Mouse (Mus musculus): ENCODE data around the gene Sag. TPM values are rescaled to one million over a fixed set of nuclear protein-coding genes. Genes with fewer than 3 reads are reported as not detected.

The Sag gene
- polyA plus RNA-seq, 1 experiment from 2014 or later = 2.1 TPM

DNA sequence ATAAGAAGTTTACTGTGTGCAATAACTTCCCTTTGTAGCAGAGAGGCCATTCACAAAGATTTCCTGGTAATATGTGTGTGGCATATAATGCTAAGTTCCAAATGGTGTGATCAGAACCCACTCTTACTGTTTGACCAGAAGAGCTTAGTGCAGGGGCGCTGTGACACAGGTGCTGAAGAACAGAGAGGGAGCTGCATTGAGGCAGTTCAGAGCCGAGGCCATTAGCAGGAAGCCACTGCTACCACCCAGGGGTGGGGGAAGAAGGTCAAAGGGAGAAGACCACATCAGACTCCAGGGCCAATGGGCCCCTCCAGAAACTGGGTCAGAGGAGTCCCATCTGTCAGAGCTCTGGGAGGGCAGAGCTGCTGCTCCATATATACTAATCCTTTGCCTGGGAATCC is 51.4 kb downstream of the Sag start:
- H3K4me2 ChIP-seq (ENCODE audit: low read length) = peak overlapping the region; percentile 93
- H3K27me3 ChIP-seq (ENCODE audit: control insufficient read depth, insufficient read depth, low read length) = no peaks in the 10 kb centered on the region
- DNase-seq (no peak), ATAC-seq (ENCODE audit: low FRiP score, low TSS enrichment) (no peak)
- H3K36me3 ChIP-seq (ENCODE audit: control insufficient read depth, insufficient read depth, low read length) = no peaks in the 10 kb centered on the region
- H3K4me1 ChIP-seq (ENCODE audit: control insufficient read depth, insufficient read depth, low read length) = peaks cover 15% of the 10 kb centered on the region
- 32% methylated on average over 2 of the region's 2 CpGs for WGBS
- H3K27ac ChIP-seq (replicated peaks; ENCODE audit: low read depth, low read length) = no peak overlapping the region
- H3K4me3 ChIP-seq (replicated peaks; ENCODE audit: low read depth, low read length) = peak overlapping the region; percentile 89
- no peak overlapping the region for H3K9ac ChIP-seq (replicated peaks; ENCODE audit: low read length)
- no peaks in the 10 kb centered on the region for H3K9me3 ChIP-seq (ENCODE audit: control insufficient read depth, low read length)

DNA sequence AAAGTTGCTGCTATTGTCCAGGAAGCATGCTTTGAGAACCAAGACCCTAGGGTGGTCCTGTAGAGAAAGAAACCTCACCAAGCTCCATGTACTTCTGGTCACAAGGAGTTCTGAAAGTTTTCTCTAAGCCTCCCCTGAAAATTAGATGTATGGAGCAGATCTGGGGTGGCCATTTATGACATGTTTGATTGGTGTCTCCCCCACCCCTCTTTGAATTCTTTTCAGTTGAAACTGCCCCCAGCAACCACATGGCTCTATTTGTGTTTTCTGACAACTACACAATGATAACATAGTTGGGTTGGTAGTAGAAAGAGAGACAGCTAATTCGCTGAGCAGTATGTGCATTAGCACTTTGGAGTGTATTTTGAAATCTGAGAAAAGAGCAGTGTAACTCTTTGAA is 52.0 kb downstream of the Sag start:
- Histone ChIP-seq H3K4me2 (ENCODE audit: low read length) (0 out of 2 replicates have a peak overlapping the region, but pooled peaks have one; percentile 93), H3K36me3 (ENCODE audit: control insufficient read depth, insufficient read depth, low read length) (no peaks in the 10 kb centered on the region), H3K9me3 (ENCODE audit: control insufficient read depth, low read length) (no peaks in the 10 kb centered on the region), H3K4me3 (replicated peaks; ENCODE audit: low read depth, low read length) (no peak overlapping the region), H3K9ac (replicated peaks; ENCODE audit: low read length) (no peak overlapping the region), H3K27me3 (ENCODE audit: control insufficient read depth, insufficient read depth, low read length) (no peaks in the 10 kb centered on the region), H3K27ac (replicated peaks; ENCODE audit: low read depth, low read length) (no peak overlapping the region), H3K4me1 (ENCODE audit: control insufficient read depth, insufficient read depth, low read length) (peaks cover 15% of the 10 kb centered on the region)
- 87% methylated on average over 1 of the region's 1 CpGs for WGBS
- DNase-seq (no peak), ATAC-seq (ENCODE audit: low FRiP score, low TSS enrichment) (no peak)

GRCm38 (mm10) chr1:87856823-87857222 is 53.3 kb downstream of the Sag start:
- no peaks in the 10 kb centered on the region for H3K36me3 ChIP-seq (ENCODE audit: control insufficient read depth, insufficient read depth, low read length)
- peaks cover 15% of the 10 kb centered on the region for H3K4me1 ChIP-seq (ENCODE audit: control insufficient read depth, insufficient read depth, low read length)
- H3K4me3 ChIP-seq (replicated peaks; ENCODE audit: low read depth, low read length) = no peak overlapping the region
- DNase-seq = no peak
- 87% methylated on average over 3 of the region's 3 CpGs for WGBS
- no peak for ATAC-seq (ENCODE audit: low FRiP score, low TSS enrichment)
- no peak overlapping the region for H3K4me2 ChIP-seq (ENCODE audit: low read length)
- no peak overlapping the region for H3K9ac ChIP-seq (replicated peaks; ENCODE audit: low read length)
- H3K27ac ChIP-seq (replicated peaks; ENCODE audit: low read depth, low read length) = no peak overlapping the region
- H3K9me3 ChIP-seq (ENCODE audit: control insufficient read depth, low read length) = no peaks in the 10 kb centered on the region
- no peaks in the 10 kb centered on the region for H3K27me3 ChIP-seq (ENCODE audit: control insufficient read depth, insufficient read depth, low read length)

- Histone ChIP-seq H3K4me1 (ENCODE audit: control insufficient read depth, insufficient read depth, low read length) (peaks cover 15% of the 10 kb centered on the region), H3K4me2 (ENCODE audit: low read length) (no peak overlapping the region), H3K4me3 (replicated peaks; ENCODE audit: low read depth, low read length) (no peak overlapping the region), H3K9ac (replicated peaks; ENCODE audit: low read length) (no peak overlapping the region), H3K36me3 (ENCODE audit: control insufficient read depth, insufficient read depth, low read length) (no peaks in the 10 kb centered on the region), H3K9me3 (ENCODE audit: control insufficient read depth, low read length) (no peaks in the 10 kb centered on the region), H3K27me3 (ENCODE audit: control insufficient read depth, insufficient read depth, low read length) (no peaks in the 10 kb centered on the region), H3K27ac (replicated peaks; ENCODE audit: low read depth, low read length) (no peak overlapping the region)
- ATAC-seq (ENCODE audit: low FRiP score, low TSS enrichment) (no peak), DNase-seq (no peak)
- WGBS = 97% methylated on average over 1 of the region's 1 CpGs
Observed at GRCm38 (mm10) chr1:87858031-87858430, 54.6 kb downstream of the Sag start.

- Histone ChIP-seq H3K4me3 (replicated peaks; ENCODE audit: low read depth, low read length) (no peak overlapping the region), H3K36me3 (ENCODE audit: control insufficient read depth, insufficient read depth, low read length) (no peaks in the 10 kb centered on the region), H3K27ac (replicated peaks; ENCODE audit: low read depth, low read length) (no peak overlapping the region), H3K4me1 (ENCODE audit: control insufficient read depth, insufficient read depth, low read length) (peaks cover 15% of the 10 kb centered on the region), H3K9me3 (ENCODE audit: control insufficient read depth, low read length) (no peaks in the 10 kb centered on the region), H3K4me2 (ENCODE audit: low read length) (no peak overlapping the region), H3K27me3 (ENCODE audit: control insufficient read depth, insufficient read depth, low read length) (no peaks in the 10 kb centered on the region), H3K9ac (replicated peaks; ENCODE audit: low read length) (no peak overlapping the region)
- no peak for ATAC-seq (ENCODE audit: low FRiP score, low TSS enrichment)
- no peak for DNase-seq
- WGBS = 96% methylated on average over 2 of the region's 2 CpGs
Observed at GRCm38 (mm10) chr1:87858529-87858928, 55.0 kb downstream of the Sag start.

GRCm38 (mm10) chr1:87863602-87864001 is 60.1 kb downstream of the Sag start:
- no peak for ATAC-seq (ENCODE audit: low FRiP score, low TSS enrichment)
- no peak for DNase-seq
- H3K4me1 ChIP-seq (ENCODE audit: control insufficient read depth, insufficient read depth, low read length) = no peaks in the 10 kb centered on the region
- 80% methylated on average over 3 of the region's 3 CpGs for WGBS
- no peak overlapping the region for H3K27ac ChIP-seq (replicated peaks; ENCODE audit: low read depth, low read length)
- H3K36me3 ChIP-seq (ENCODE audit: control insufficient read depth, insufficient read depth, low read length) = no peaks in the 10 kb centered on the region
- H3K4me2 ChIP-seq (ENCODE audit: low read length) = no peak overlapping the region
- H3K9ac ChIP-seq (replicated peaks; ENCODE audit: low read length) = no peak overlapping the region
- H3K9me3 ChIP-seq (ENCODE audit: control insufficient read depth, low read length) = no peaks in the 10 kb centered on the region
- no peaks in the 10 kb centered on the region for H3K27me3 ChIP-seq (ENCODE audit: control insufficient read depth, insufficient read depth, low read length)
- H3K4me3 ChIP-seq (replicated peaks; ENCODE audit: low read depth, low read length) = no peak overlapping the region

- H3K9ac ChIP-seq (replicated peaks; ENCODE audit: low read length) = no peak overlapping the region
- no peak overlapping the region for H3K27ac ChIP-seq (replicated peaks; ENCODE audit: low read depth, low read length)
- no peak for DNase-seq
- ATAC-seq (ENCODE audit: low FRiP score, low TSS enrichment) = no peak
- H3K36me3 ChIP-seq (ENCODE audit: control insufficient read depth, insufficient read depth, low read length) = no peaks in the 10 kb centered on the region
- no peaks in the 10 kb centered on the region for H3K9me3 ChIP-seq (ENCODE audit: control insufficient read depth, low read length)
- no peaks in the 10 kb centered on the region for H3K4me1 ChIP-seq (ENCODE audit: control insufficient read depth, insufficient read depth, low read length)
- H3K4me2 ChIP-seq (ENCODE audit: low read length) = no peak overlapping the region
- H3K27me3 ChIP-seq (ENCODE audit: control insufficient read depth, insufficient read depth, low read length) = no peaks in the 10 kb centered on the region
- H3K4me3 ChIP-seq (replicated peaks; ENCODE audit: low read depth, low read length) = no peak overlapping the region
Observed at GRCm38 (mm10) chr1:87864889-87865288, 61.4 kb downstream of the Sag start.

DNA sequence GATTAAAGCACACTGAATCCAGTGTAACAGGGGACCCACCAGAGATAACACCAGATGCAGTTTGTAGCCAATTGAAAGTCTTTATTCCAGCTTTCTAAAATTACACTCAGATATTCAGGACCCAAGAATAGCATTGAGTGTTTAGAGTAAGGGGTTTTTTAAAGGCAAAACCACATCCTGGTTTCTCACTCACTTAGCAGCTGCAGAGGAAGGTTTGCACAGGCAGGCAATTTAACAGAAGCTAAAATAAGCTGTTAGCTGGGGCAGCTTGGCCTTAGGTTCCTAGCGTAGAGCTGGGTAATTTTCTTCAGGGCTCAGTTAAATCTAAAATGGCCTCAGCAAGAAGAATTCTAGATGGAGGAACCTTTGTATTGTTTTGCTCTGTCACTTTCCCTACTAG is 63.2 kb downstream of the Sag start:
- no peak overlapping the region for H3K27ac ChIP-seq (replicated peaks; ENCODE audit: low read depth, low read length)
- WGBS = 88% methylated on average over 1 of the region's 1 CpGs

GRCm38 (mm10) chr1:87871546-87871945 is 68.1 kb downstream of the Sag start:
- no peaks in the 10 kb centered on the region for H3K4me1 ChIP-seq (ENCODE audit: control insufficient read depth, insufficient read depth, low read length)
- H3K4me3 ChIP-seq (replicated peaks; ENCODE audit: low read depth, low read length) = no peak overlapping the region
- no peaks in the 10 kb centered on the region for H3K36me3 ChIP-seq (ENCODE audit: control insufficient read depth, insufficient read depth, low read length)
- H3K9ac ChIP-seq (replicated peaks; ENCODE audit: low read length) = no peak overlapping the region
- ATAC-seq (ENCODE audit: low FRiP score, low TSS enrichment) = no peak
- H3K27me3 ChIP-seq (ENCODE audit: control insufficient read depth, insufficient read depth, low read length) = no peaks in the 10 kb centered on the region
- no peaks in the 10 kb centered on the region for H3K9me3 ChIP-seq (ENCODE audit: control insufficient read depth, low read length)
- H3K27ac ChIP-seq (replicated peaks; ENCODE audit: low read depth, low read length) = no peak overlapping the region
- H3K4me2 ChIP-seq (ENCODE audit: low read length) = no peak overlapping the region
- DNase-seq = no peak

More for the DNA sequence above, 63.2 kb downstream of the Sag start:
- Histone ChIP-seq H3K9me3 (ENCODE audit: control insufficient read depth, low read length) (no peaks in the 10 kb centered on the region), H3K4me3 (replicated peaks; ENCODE audit: low read depth, low read length) (no peak overlapping the region), H3K27me3 (ENCODE audit: control insufficient read depth, insufficient read depth, low read length) (no peaks in the 10 kb centered on the region), H3K36me3 (ENCODE audit: control insufficient read depth, insufficient read depth, low read length) (no peaks in the 10 kb centered on the region), H3K4me1 (ENCODE audit: control insufficient read depth, insufficient read depth, low read length) (no peaks in the 10 kb centered on the region), H3K4me2 (ENCODE audit: low read length) (no peak overlapping the region), H3K9ac (replicated peaks; ENCODE audit: low read length) (no peak overlapping the region)
- ATAC-seq (ENCODE audit: low FRiP score, low TSS enrichment) (no peak), DNase-seq (no peak)
